Mouse (Mus musculus): Measurements from ENCODE around the gene Gclc.

Gene Gclc

DNA sequence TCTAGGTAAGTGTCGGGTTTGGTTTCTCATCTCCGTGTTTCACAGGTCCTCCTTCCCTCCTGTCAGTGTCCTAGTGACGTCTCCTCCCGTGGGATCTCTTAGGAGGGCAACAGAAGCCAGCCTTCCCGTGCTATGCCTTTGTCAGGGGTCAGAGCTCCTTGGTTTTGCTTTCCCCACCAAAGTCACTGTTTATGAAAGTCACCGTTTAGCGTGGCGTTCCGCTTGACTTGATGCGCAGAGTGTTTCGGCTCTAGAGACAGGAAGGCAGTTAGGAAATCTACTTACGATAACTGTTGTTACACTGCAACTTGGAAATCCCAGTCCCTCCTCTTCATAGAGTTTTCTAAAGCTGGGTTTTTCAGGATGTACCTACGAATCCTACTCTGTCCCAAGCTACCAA, 28.7 kb downstream of the Gclc start:
- DNase-seq (ENCODE audit: low spot score in 2 of 2): peak in 1 of 2 experiments; percentile 18

GRCm38 (mm10) chr9:77785466-77785865, 31.1 kb downstream of the Gclc start:
- no peak for DNase-seq (ENCODE audit: low spot score in 2 of 2)

GRCm38 (mm10) chr9:77787936-77788335, 33.6 kb downstream of the Gclc start:
- DNase-seq (ENCODE audit: low spot score in 2 of 2): no peak

GRCm38 (mm10) chr9:77789615-77790348, 35.4 kb downstream of the Gclc start:
- no peak for DNase-seq (ENCODE audit: low spot score in 2 of 2)

- DNase-seq (ENCODE audit: low spot score in 2 of 2): no peak
Observed at GRCm38 (mm10) chr9:77793838-77794237, 39.5 kb downstream of the Gclc start.

DNA sequence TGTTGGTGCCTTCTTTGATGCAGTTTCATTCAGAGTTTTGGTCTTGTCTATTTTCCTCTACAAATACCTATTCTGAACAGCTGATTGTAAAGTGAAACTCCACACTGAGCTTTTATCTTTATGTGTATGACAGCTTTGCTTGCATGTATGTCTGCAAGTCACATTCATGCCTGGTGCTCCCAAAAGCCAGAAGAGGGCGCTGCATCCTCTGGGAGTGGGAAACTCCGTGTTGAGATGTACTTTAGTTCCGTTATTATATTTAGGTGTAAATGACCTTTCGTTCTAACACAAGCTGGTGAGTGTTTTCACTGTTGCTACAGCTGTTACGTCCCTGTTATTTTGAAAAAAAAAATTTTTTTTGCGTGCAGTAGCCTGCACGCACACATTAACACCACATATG, 48.1 kb downstream of the Gclc start:
- peak in 1 of 2 experiments; percentile 19 for DNase-seq (ENCODE audit: low spot score in 2 of 2)

DNA sequence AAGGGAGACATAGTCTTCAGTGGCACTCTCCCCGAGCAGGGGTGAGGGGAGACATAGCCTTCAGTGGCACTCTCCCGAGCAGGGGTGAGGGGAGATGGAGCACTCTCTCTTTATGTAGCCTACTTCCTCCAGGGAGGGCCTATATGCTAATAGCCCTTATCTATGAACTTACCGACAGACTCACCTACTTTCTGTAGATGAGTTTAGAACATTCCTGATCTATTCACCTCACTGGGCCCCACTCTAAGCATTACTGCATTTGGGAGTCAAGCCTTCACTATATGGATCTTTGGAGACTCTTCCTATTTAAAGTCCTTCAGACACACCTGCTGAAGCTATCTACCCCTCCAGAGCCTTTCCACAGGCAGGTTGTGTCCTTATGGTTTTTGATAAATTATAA, 52.1 kb downstream of the Gclc start:
- DNase-seq (ENCODE audit: low spot score in 2 of 2): no peak

DNA sequence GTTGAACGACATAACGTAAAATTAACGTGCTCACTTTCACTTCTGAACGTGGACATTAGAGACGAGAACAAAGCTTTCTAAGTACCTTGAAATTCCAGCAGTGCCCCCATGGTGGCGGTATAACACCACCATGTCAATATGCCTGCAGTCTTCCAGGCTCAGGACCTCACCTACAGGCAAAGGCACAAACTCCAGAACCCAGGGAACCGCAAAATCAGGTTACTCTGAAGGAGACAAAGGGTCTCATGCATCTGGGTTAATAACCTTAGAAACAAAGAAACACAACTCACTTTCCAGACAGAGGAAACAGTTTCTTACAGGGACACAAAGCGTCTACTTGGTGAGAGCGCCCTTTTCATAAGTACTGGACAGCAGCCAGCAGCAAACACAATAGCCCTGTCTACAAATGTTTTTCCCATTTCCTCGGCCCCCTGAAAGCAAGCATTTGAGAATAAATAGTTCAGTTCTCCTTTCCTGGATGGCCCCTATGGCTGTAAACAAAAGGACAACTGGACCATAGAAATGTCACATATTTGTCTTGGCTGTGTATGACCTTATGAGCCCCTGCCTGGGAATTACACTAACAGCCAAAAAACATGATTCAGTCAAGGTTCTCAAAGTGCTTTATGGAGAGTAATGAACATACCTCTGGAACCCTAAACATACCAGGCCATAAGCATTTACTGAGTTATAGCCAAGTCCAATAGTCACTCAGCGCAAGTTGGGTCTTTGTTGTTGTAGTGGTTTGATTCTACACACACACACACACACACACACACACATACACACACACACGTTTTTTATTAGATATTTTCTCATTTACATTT, 52.7 kb downstream of the Gclc start:
- peak; percentile 63 to 76 for DNase-seq (ENCODE audit: low spot score in 2 of 2)

- DNase-seq (ENCODE audit: low spot score in 2 of 2): no peak
Observed at GRCm38 (mm10) chr9:77808481-77808880, 54.1 kb downstream of the Gclc start.

- no peak for DNase-seq (ENCODE audit: low spot score in 2 of 2)
Observed at GRCm38 (mm10) chr9:77818858-77819257, 64.5 kb downstream of the Gclc start.

DNA sequence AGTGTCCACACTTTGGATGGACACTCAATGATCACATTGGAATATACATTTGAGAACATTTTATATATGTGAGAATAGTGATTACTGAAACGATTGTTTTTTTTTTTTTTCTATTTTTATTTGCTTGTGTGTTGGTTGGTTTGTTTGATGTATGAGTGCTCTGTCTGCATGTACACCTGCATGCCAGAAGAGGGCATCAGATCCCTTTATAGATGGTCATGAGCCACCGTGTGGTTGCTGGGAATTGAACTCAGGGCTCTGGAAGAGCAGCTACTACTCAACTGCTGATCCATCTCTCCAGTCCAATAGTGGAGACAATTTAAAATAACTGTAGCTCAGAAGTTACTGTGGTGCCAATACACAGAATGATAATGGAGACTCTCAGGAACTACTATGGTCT, 65.0 kb downstream of the Gclc start:
- no peak for DNase-seq (ENCODE audit: low spot score in 2 of 2)

- DNase-seq (ENCODE audit: low spot score in 2 of 2): no peak
Observed at GRCm38 (mm10) chr9:77820836-77821235, 66.5 kb downstream of the Gclc start.

GRCm38 (mm10) chr9:77825380-77825961, 71.1 kb downstream of the Gclc start:
- peak; percentile 41 to 62 for DNase-seq (ENCODE audit: low spot score in 2 of 2)

DNA sequence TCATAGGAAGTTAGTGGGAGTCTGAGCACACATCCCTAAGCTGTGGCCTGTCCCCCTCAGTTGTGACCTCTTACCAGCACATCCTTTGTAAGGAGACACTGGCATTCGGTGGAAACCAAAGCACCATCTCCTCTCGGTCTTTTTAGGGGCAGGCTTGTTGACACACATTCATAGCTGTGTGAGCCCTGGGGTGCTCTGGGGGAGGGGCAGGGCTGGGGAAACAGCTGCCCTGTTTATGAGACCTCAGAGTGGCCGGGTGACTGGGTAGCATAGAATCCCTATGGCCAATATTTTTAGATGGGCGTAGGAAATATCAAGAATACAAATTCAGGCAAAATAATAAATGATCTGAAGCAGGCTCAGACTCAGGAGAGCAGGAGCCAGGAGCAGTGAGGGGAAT, 71.9 kb downstream of the Gclc start:
- DNase-seq (ENCODE audit: low spot score in 2 of 2): no peak

- DNase-seq (ENCODE audit: low spot score in 2 of 2): peak; percentile 33 to 44
Observed at GRCm38 (mm10) chr9:77828531-77828965, 74.2 kb downstream of the Gclc start.

- DNase-seq (ENCODE audit: low spot score in 2 of 2): peak; percentile 64 to 65
Observed at GRCm38 (mm10) chr9:77834259-77834993, 80.1 kb downstream of the Gclc start.

DNA sequence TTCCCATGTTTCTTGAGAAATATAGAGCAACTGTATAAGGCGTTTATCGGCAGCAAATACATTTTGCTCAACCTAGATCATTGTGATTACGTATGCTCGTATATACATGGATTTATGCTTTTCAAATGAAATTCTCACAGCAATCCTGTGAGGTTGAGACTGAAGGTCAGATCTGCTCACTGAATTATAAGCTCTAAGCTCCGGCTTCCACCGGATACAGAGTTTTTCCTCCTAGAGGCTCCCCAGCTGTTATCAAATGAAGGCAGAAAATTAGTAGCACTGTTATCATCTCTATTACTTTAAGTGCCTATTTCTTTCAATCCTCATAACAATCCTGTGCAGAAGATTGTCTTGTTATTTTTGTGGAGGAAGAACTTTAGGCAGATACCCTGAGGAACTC, 80.8 kb downstream of the Gclc start:
- DNase-seq (ENCODE audit: low spot score in 2 of 2): no peak

- no peak for DNase-seq (ENCODE audit: low spot score in 2 of 2)
Observed at GRCm38 (mm10) chr9:77835756-77836155, 81.4 kb downstream of the Gclc start.

DNA sequence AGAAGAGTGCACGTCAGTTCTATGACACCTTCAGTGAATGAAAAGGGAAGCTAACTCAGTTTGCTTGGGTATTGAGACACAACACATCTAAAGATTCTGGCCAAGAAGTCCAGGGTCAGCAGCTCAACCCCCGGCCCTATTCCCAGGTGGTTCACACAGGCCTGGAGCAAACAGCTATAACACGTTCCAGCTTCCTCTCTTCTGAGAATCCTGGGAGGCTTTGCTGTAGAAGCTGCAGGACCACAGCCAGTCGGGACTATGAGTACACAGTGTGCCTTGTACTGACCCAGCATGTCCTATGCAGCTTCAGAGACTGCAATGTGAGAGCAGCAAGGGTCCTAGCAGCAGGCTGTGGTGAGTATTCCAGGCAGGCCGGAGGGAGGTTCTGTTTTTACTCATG, 84.3 kb downstream of the Gclc start:
- DNase-seq (ENCODE audit: low spot score in 2 of 2): no peak

Data from spleen, postnatal 36 days (tissue).